Mouse (Mus musculus) liver, embryonic 11.5 days (tissue): ENCODE data around the gene Klk10. TPM values are rescaled to one million over a fixed set of nuclear protein-coding genes. Genes with fewer than 3 reads are reported as not detected.

Experiments used
- ATAC-seq: fragments of 200-750 bp; cut with Nextera tagmentation; replicated peaks from 2 replicates; pipeline ENCODE4 v1.8.0; 2017; ENCODE audit warnings: moderate number of reproducible peaks, mild to moderate bottlenecking, moderate TSS enrichment, moderate library complexity; ENCODE audit not compliant: low FRiP score
- DNase-seq: peaks from one replicate; pipeline ENCODE4 v3.0.0-alpha.2; 2017; ENCODE audit warnings: low spot score
- H3K27ac ChIP-seq: fragments of 300-500 bp; sonication (generic); 2 replicates; pipeline ENCODE4 v1.5.1; 2014; ENCODE audit warnings: mild to moderate bottlenecking, low read depth, low read length, control low read depth
- H3K27me3 ChIP-seq: fragments of 300-500 bp; sonication (generic); replicated peaks from 2 replicates; pipeline ENCODE4 v1.6.1; 2014; ENCODE audit warnings: low read length, mixed read lengths; ENCODE audit not compliant: control insufficient read depth, insufficient read depth
- H3K36me3 ChIP-seq: fragments of 300-500 bp; sonication (generic); 2 replicates; pipeline ENCODE4 v1.6.1; 2014; ENCODE audit warnings: mild to moderate bottlenecking, low read length, moderate library complexity, mixed read lengths; ENCODE audit not compliant: control insufficient read depth, insufficient read depth
- H3K4me1 ChIP-seq: fragments of 300-500 bp; sonication (generic); replicated peaks from 2 replicates; pipeline ENCODE4 v1.6.1; 2014; ENCODE audit warnings: low read length, mixed read lengths; ENCODE audit not compliant: control insufficient read depth, insufficient read depth
- H3K4me2 ChIP-seq: fragments of 300-500 bp; sonication (generic); 2 replicates; pipeline ENCODE4 v1.6.1; 2014; ENCODE audit warnings: mild to moderate bottlenecking, control low read depth, moderate library complexity
- H3K4me3 ChIP-seq: fragments of 300-500 bp; sonication (generic); 2 replicates; pipeline ENCODE4 v1.5.1; 2014; ENCODE audit warnings: low read depth, low read length, control low read depth
- H3K9ac ChIP-seq: fragments of 300-500 bp; sonication (generic); 2 replicates; pipeline ENCODE4 v1.6.1; 2014; ENCODE audit warnings: low read depth, low read length, control low read depth
- H3K9me3 ChIP-seq: fragments of 300-500 bp; sonication (generic); 2 replicates; pipeline ENCODE4 v1.6.1; 2016; ENCODE audit warnings: low read length, inconsistent platforms, mixed read lengths; ENCODE audit not compliant: control insufficient read depth
- WGBS: fragments of 180-500 bp; shearing (Covaris S2); extraction: QIAGEN DNeasy Blood & Tissue Kit; methylation state at CpG from one replicate; pipeline ENCODE4 v1.1.7; 2014; 5-methylcytosine and 5-hydroxymethylcytosine counted together
- polyA plus RNA-seq: library from polyadenylated mRNA; unstranded; fragments of >200 nt; fragmentation: Nextera tagmentation; extraction: Ambion mirVana; gene quantifications from 2 replicates; pipeline ENCODE4 v1.2.1, GENCODE M21; 2014

Gene Klk10
- polyA plus RNA-seq, 1 experiment from 2014 or later, result not detected

GRCm38 (mm10) chr7:43782275-43783265 lies 1.7 kb downstream of the Klk10 start:
- peak; percentile 44 for ATAC-seq
- Histone ChIP-seq H3K9me3 (no peaks in the 10 kb centered on the region), H3K4me2 (peak overlapping the region; percentile 66), H3K27me3 (peaks cover 8% of the 10 kb centered on the region), H3K36me3 (no peaks in the 10 kb centered on the region), H3K27ac (no peak overlapping the region), H3K4me3 (peak overlapping the region; percentile 31; the same call in 1 of the 2 replicates), H3K4me1 (no peaks in the 10 kb centered on the region), H3K9ac (no peak overlapping the region)
- peak; percentile 75 for DNase-seq
- WGBS, result 9% methylated on average over 36 of the region's 36 CpGs

DNA sequence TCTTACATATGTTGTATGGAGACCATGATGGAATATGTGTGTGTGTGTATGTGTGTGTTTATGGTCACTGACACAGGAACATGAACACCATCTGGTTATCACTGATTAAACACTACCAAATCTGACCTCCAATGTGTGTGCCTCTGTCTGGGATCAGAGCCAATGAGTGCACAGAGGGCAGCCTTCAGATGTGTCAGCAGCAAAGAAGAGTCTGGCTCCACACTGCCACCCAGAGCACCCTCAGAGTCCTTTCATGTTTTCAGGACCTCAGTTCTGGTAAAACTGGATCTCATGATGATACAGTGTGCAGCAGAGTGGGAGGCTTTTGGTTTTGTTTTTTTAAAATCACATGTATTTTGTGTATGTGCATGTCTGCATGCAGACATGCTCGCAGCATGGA lies 4.5 kb downstream of the Klk10 start:
- H3K4me2 ChIP-seq, result no peak overlapping the region
- H3K36me3 ChIP-seq, result no peaks in the 10 kb centered on the region
- no peak overlapping the region for H3K9ac ChIP-seq
- H3K27me3 ChIP-seq, result peaks cover 8% of the 10 kb centered on the region
- no peaks in the 10 kb centered on the region for H3K9me3 ChIP-seq
- H3K27ac ChIP-seq, result no peak overlapping the region
- no peaks in the 10 kb centered on the region for H3K4me1 ChIP-seq
- DNase-seq, result no peak
- H3K4me3 ChIP-seq, result no peak overlapping the region
- WGBS, result 81% methylated on average over 1 of the region's 1 CpGs
- ATAC-seq, result no peak

DNA sequence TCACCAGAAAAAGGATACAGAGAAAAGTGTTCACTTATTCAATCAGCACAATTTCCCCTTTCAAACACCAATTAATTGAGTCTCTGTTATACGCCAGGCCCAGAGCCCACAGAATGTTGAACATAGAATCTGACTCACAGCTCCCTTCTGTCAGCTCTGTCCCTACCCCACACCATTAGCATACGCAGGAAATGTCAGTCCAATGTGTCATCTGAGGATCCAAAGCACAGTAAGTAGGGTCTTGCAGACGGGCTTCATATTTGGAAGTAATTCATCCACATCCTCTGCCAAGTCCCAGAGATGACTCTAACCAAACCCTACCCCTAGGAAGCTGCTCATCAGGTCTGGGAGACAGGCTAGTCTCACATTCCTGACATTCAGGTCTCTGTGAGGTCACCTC lies 7.3 kb downstream of the Klk10 start:
- Histone ChIP-seq H3K9me3 (no peaks in the 10 kb centered on the region), H3K4me1 (no peaks in the 10 kb centered on the region), H3K27me3 (peaks cover 4% of the 10 kb centered on the region; the same call in 1 of the 2 replicates), H3K4me2 (no peak overlapping the region), H3K36me3 (no peaks in the 10 kb centered on the region), H3K27ac (no peak overlapping the region), H3K9ac (no peak overlapping the region), H3K4me3 (no peak overlapping the region)
- ATAC-seq, result no peak
- no peak for DNase-seq
- 67% methylated on average over 3 of the region's 3 CpGs for WGBS

GRCm38 (mm10) chr7:43789295-43789694 lies 8.5 kb downstream of the Klk10 start:
- 54% methylated on average over 2 of the region's 2 CpGs for WGBS
- H3K4me3 ChIP-seq, result no peak overlapping the region
- H3K9me3 ChIP-seq, result no peaks in the 10 kb centered on the region
- H3K4me2 ChIP-seq, result no peak overlapping the region
- no peaks in the 10 kb centered on the region for H3K36me3 ChIP-seq
- DNase-seq (no peak), ATAC-seq (no peak)
- no peaks in the 10 kb centered on the region for H3K4me1 ChIP-seq
- no peak overlapping the region for H3K9ac ChIP-seq
- no peak overlapping the region for H3K27ac ChIP-seq
- H3K27me3 ChIP-seq, result no peaks in the 10 kb centered on the region

GRCm38 (mm10) chr7:43791591-43791990 lies 10.8 kb downstream of the Klk10 start, which contains the start of gene Klk9:
Gene Klk9, plus strand, starts transcription at chr7:43791891.
- Histone ChIP-seq H3K4me1 (no peaks in the 10 kb centered on the region; the same call in 1 of the 2 replicates), H3K9me3 (no peaks in the 10 kb centered on the region), H3K27ac (no peak within 1 kb of the TSS), H3K27me3 (peaks cover 10% of the 10 kb centered on the region), H3K4me2 (no peak within 1 kb of the TSS), H3K9ac (no peak within 1 kb of the TSS), H3K4me3 (no peak within 1 kb of the TSS), H3K36me3 (no peaks in the 10 kb centered on the region)
- ATAC-seq, result no peak
- DNase-seq, result no peak
- WGBS, result 62% methylated on average over 7 of the region's 7 CpGs

- Histone ChIP-seq H3K27ac (no peak overlapping the region), H3K9me3 (no peaks in the 10 kb centered on the region), H3K4me1 (peaks cover 2% of the 10 kb centered on the region; the same call in 1 of the 2 replicates), H3K9ac (no peak overlapping the region), H3K27me3 (peaks cover 21% of the 10 kb centered on the region), H3K36me3 (no peaks in the 10 kb centered on the region), H3K4me2 (peak overlapping the region; percentile 79), H3K4me3 (peak overlapping the region; percentile 52)
- DNase-seq, result no peak
- 10% methylated on average over 8 of the region's 8 CpGs for WGBS
- ATAC-seq, result no peak
Measured at GRCm38 (mm10) chr7:43796355-43796754, 15.5 kb downstream of the Klk10 start.

DNA sequence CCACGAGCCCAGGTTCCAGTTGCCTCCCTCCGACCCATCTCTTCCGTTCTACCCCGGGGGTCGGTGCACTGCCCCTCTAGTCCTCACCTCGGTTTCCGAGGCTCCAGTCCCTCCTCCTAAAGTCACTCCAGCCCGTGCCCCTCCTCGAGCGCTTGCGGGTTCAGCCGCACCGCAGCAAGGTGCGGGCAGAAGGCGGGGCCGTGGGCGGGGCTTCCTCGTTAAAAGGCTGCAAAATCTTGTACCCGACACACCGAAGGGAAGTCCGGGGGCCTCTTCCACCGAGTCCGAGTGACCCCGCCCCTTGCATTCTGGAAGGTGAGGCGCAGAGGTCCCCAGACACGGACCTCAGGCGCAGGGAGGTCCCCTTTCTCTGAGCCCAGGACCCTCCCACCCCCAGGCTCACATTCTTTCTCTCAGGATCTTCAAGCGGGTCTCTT lies 16.5 kb downstream of the Klk10 start, which contains the start of gene Klk8:
TSS of gene Klk8 (plus strand) at position 245 of the 437 bp plus-strand sequence.
- H3K27ac ChIP-seq, result no peak within 1 kb of the TSS
- peaks cover 21% of the 10 kb centered on the region for H3K27me3 ChIP-seq
- WGBS, result under 1% methylated on average over 28 of the region's 28 CpGs
- H3K9ac ChIP-seq, result no peak within 1 kb of the TSS
- no peaks in the 10 kb centered on the region for H3K9me3 ChIP-seq
- H3K4me2 ChIP-seq, result peak within 1 kb of the TSS; percentile 79
- DNase-seq (no peak), ATAC-seq (peak; percentile 16; the same call in 1 of the 2 replicates)
- H3K4me1 ChIP-seq, result peaks cover 2% of the 10 kb centered on the region; the same call in 1 of the 2 replicates
- H3K4me3 ChIP-seq, result peak within 1 kb of the TSS; percentile 52
- no peaks in the 10 kb centered on the region for H3K36me3 ChIP-seq

GRCm38 (mm10) chr7:43797844-43798462 lies 17.1 kb downstream of the Klk10 start:
- Histone ChIP-seq H3K4me2 (peak overlapping the region; percentile 79), H3K36me3 (no peaks in the 10 kb centered on the region), H3K9ac (no peak overlapping the region), H3K4me1 (peaks cover 2% of the 10 kb centered on the region; the same call in 1 of the 2 replicates), H3K27me3 (peaks cover 21% of the 10 kb centered on the region), H3K27ac (no peak overlapping the region), H3K4me3 (peak overlapping the region; percentile 52), H3K9me3 (no peaks in the 10 kb centered on the region)
- peak; percentile 39 for ATAC-seq
- peak; percentile 41 for DNase-seq
- 16% methylated on average over 13 of the region's 13 CpGs for WGBS
